Mouse (Mus musculus): ENCODE results near the gene Arid1b. TPM values are rescaled to one million over a fixed set of nuclear protein-coding genes. Genes with fewer than 3 reads are reported as not detected.

Gene Arid1b
- 53.5 TPM for polyA plus RNA-seq (2017; shearing (Covaris generic))

GRCm38 (mm10) chr17:4993840-4994503 is at the start of gene Arid1b:
Arid1b (plus strand) TSS chr17:4994332.

